Mouse (Mus musculus): ENCODE measurements at regions not wholly inside any gene's neighbourhood (a gene's known extent, or its start where the extent isn't known, plus 50 kb on each side); places are given as distances from the start of the nearest gene placed in this dataset.

DNA sequence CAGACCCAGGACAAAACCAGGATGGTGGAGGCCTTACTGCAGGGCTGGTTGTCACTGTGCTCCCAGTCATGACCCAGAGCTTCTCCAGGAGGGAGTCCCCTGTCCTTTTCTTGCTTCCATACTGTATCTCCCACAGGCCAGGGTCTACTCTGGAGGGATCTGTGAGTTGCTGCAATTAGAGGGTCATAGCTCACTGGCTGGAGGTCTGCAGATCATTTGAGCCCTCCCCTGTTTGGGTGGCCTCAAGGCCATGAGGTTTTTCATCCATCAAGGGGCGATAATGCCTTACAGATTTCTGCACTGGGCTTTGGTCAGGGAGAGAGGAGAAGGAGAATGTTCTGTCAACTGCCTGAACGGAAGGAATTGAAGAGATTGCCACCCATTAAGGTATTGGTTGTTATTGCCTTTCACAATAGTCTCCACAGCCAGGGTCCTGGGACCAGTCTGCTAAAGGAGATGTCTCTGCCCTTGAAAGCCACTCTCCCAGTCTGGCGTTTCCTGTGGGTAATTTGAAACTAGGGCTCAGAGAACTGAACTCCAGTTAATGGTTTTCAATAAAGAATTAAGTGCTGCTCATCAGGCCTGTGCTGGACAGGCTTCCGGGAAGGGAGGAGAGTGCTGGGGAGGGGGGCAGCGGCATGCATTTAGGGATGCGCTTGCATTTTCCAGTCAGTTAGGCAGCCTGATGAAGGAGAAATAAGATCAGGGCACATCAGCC is 147.4 kb downstream of the Dmrta2 start:
- no peak for DNase-seq (ENCODE audit: low spot score in 2 of 2)

GRCm38 (mm10) chr4:110127941-110128520 is 150.2 kb downstream of the Dmrta2 start:
- DNase-seq (ENCODE audit: low spot score in 2 of 2), result no peak

GRCm38 (mm10) chr4:110128918-110129317 is 151.1 kb downstream of the Dmrta2 start:
- DNase-seq (ENCODE audit: low spot score in 2 of 2), result peak; percentile 89 to 92

DNA sequence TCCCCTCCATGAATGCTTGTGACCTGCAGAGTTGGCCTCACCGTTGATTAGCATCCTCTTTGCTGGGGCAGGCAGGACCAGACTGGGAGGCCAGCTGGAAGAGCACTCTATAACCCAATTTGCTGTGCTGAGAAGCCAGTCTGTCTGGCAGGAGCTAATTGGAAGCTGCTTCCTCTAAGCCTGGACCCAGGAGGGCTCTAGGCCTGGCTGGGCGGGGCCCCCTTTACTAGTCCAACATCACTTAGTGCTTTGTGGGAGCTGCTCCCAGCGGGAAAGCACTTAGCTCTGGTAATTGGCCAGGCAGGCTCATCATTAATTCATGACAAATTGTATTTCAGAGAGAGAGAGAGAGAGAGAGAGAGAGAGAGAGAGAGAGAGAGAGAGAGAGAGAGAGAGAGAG is 151.7 kb downstream of the Dmrta2 start:
- no peak for DNase-seq (ENCODE audit: low spot score in 2 of 2)

DNA sequence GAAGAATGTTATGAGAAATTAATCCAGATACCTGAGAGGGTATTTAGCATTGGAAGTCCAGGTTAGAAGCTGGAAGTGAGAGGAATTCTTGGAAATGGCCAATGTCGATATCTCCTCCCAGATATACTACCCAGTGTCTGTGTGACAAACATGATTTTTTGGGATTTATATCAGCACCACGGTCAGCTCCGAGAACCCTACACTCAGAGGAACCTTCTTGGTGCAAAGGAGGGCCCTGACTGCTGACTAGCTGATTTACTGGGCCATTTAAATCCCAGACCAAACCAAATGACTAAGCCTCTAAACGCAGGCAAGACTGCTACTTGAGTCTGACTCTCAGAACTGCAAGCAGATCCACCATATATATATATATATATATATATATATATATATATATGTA is 154.2 kb downstream of the Dmrta2 start:
- DNase-seq (ENCODE audit: low spot score in 2 of 2), result no peak

- DNase-seq (ENCODE audit: low spot score in 2 of 2), result peak in 1 of 2 experiments; percentile 7
These were observed 156.2 kb downstream of the Dmrta2 start for GRCm38 (mm10) chr4:110134036-110134435.

DNA sequence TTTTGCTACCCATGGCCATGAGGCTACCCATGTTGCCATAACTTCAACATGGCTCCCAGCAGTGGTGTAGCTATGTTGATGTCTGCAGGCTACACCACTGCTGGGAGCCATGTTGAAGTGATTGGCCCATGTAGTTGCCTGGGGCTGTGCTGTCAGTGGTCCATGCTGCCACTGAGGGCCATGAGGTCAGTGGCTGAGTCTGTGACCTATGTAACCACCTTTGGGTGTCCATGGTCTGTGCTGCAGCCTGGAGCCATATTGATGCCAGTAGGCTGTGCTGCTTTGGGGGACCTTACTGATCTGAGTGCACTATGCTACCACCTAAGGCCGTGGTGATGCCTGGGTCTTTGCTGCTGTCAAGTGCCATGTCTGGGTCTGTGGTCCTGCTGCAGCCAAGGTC is 167.4 kb downstream of the Dmrta2 start:
- DNase-seq (ENCODE audit: low spot score in 2 of 2), result no peak

GRCm38 (mm10) chr4:110152103-110152946 is 174.5 kb downstream of the Dmrta2 start:
- DNase-seq (ENCODE audit: low spot score in 2 of 2), result peak in 1 of 2 experiments; percentile 29

Data from right cerebral cortex, adult 2 months (tissue).